Mouse (Mus musculus) forebrain, embryonic 14.5 days (tissue): Measurements from ENCODE around the gene Prickle2. TPM values are rescaled to one million over a fixed set of nuclear protein-coding genes. Genes with fewer than 3 reads are reported as not detected.
A peak's percentile ranks its signal among the peaks of the same experiment; 100 is the strongest.

ENCODE experiments used
- ATAC-seq: fragments of 200-750 bp; cut with Nextera tagmentation; 2 replicates; pipeline ENCODE4 v1.8.0; 2017; ENCODE audit warnings: mild to moderate bottlenecking, moderate library complexity
- DNase-seq: peaks from one replicate; pipeline ENCODE4 v3.0.0-alpha.2; 2015; ENCODE audit warnings: low spot score
- H3K27ac ChIP-seq: fragments of 300-500 bp; sonication (generic); 2 replicates; pipeline ENCODE4 v1.5.1; 2014; ENCODE audit warnings: low read depth, mild to moderate bottlenecking, control low read depth, low read length, moderate library complexity
- H3K27me3 ChIP-seq: fragments of 300-500 bp; sonication (generic); replicated peaks from 2 replicates; pipeline ENCODE4 v1.6.1; 2014; ENCODE audit warnings: low read length, control low read depth, mixed read lengths; ENCODE audit not compliant: control insufficient read depth, insufficient read depth
- H3K36me3 ChIP-seq: fragments of 300-500 bp; sonication (generic); 2 replicates; pipeline ENCODE4 v1.6.1; 2014; ENCODE audit warnings: low read length, control low read depth; ENCODE audit not compliant: control insufficient read depth, insufficient read depth
- H3K4me1 ChIP-seq: fragments of 300-500 bp; sonication (generic); 2 replicates; pipeline ENCODE4 v1.6.1; 2014; ENCODE audit warnings: antibody characterized with exemption, low read length, control low read depth; ENCODE audit not compliant: control insufficient read depth, insufficient read depth
- H3K4me2 ChIP-seq: fragments of 300-500 bp; sonication (generic); 2 replicates; pipeline ENCODE4 v1.6.1; 2014; ENCODE audit warnings: mild to moderate bottlenecking, control low read depth, low read length
- H3K4me3 ChIP-seq: fragments of 300-500 bp; sonication (generic); 2 replicates; pipeline ENCODE4 v1.5.1; 2014; ENCODE audit warnings: low read depth, low read length, control low read depth
- H3K9ac ChIP-seq: fragments of 300-500 bp; sonication (generic); 2 replicates; pipeline ENCODE4 v1.6.1; 2014; ENCODE audit warnings: mild to moderate bottlenecking, low read length, control low read depth, moderate library complexity
- H3K9me3 ChIP-seq: fragments of 300-500 bp; sonication (generic); replicated peaks from 2 replicates; pipeline ENCODE4 v1.6.1; 2016; ENCODE audit warnings: low read length, control low read depth, mixed read lengths; ENCODE audit not compliant: control insufficient read depth
- WGBS: fragments of 180-500 bp; shearing (Covaris S2); extraction: QIAGEN DNeasy Blood & Tissue Kit; methylation state at CpG from one replicate; pipeline ENCODE4 v1.1.7; 2014; 5-methylcytosine and 5-hydroxymethylcytosine counted together
- polyA plus RNA-seq: library from polyadenylated mRNA; unstranded; fragments of >200 nt; fragmentation: Nextera tagmentation; extraction: Ambion mirVana; gene quantifications from 2 replicates; pipeline ENCODE4 v1.2.1, GENCODE M21; 2014

Gene Prickle2
- polyA plus RNA-seq, 1 experiment from 2014 or later = 5.5 TPM

DNA sequence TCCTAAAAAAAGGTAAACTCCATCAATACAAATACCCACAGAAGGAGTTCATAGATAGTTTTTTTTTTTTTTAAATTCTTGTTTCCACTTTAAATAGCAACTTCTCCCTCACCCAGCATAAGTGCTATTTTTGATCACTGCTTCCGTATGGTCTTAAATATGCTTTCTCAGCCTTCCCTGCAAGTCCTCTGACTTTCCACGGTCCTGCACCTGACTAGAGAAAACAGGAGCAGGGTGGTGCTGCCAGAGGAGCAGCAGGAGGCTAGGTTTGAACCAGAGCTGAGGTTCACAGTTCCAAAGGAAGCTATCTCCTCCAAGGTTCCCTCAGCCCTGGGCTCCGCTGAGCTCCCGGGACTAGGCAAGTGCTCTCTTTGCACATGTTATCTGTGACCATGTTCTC is 310.4 kb downstream of the Prickle2 start:
- Histone ChIP-seq H3K27me3 (no peaks in the 10 kb centered on the region), H3K9me3 (no peaks in the 10 kb centered on the region), H3K4me1 (no peaks in the 10 kb centered on the region), H3K27ac (no peak overlapping the region), H3K36me3 (no peaks in the 10 kb centered on the region), H3K4me2 (no peak overlapping the region), H3K9ac (no peak overlapping the region), H3K4me3 (no peak overlapping the region)
- ATAC-seq (no peak), DNase-seq (no peak)
- WGBS = 82% methylated on average over 4 of the region's 4 CpGs

DNA sequence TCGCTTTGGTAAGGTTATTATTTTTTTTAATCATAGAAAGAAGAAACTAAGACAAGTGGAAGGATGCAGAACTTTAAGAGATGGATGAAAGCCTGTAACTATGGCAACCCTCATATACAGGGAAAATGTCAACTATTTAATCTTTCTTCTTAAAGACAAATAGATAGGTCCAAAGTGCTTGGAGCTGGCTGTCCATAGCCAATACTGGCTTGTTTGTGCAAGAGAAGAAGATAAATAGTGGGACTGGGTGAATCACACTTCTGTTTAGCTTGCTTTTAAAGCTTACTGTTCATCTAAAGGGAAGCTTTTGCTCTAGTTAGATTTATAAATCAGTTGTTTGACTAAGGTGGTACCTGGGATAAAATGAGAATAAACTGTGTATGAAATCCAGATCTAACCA is 310.8 kb downstream of the Prickle2 start:
- no peak for ATAC-seq
- no peak overlapping the region for H3K9ac ChIP-seq
- WGBS = 70% methylated on average over 1 of the region's 1 CpGs
- H3K4me3 ChIP-seq = no peak overlapping the region
- H3K4me2 ChIP-seq = no peak overlapping the region
- DNase-seq = no peak
- no peaks in the 10 kb centered on the region for H3K9me3 ChIP-seq
- no peaks in the 10 kb centered on the region for H3K36me3 ChIP-seq
- no peaks in the 10 kb centered on the region for H3K4me1 ChIP-seq
- no peaks in the 10 kb centered on the region for H3K27me3 ChIP-seq
- H3K27ac ChIP-seq = no peak overlapping the region

DNA sequence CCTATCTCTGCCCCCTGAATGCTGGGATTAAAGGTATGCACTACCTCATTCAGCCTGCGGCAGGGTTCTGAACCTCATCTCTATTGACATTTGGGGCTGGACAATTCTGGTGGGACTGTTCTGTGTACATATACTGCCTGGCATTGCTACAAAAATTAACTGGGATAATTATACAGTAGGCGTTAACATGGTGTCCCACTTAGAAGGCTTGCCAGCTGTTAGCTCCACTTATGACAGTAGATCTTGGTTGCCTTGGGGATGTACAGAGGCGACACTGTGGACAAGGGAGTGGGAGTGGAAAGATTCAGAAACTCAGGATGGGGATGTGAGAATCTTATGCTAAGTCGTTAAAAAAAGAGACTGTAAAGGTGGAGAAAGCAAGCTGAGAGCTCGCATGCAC is 311.3 kb downstream of the Prickle2 start:
- WGBS = 64% methylated on average over 5 of the region's 5 CpGs
- Histone ChIP-seq H3K9me3 (no peaks in the 10 kb centered on the region), H3K27me3 (no peaks in the 10 kb centered on the region), H3K4me1 (no peaks in the 10 kb centered on the region), H3K36me3 (no peaks in the 10 kb centered on the region), H3K4me3 (no peak overlapping the region), H3K9ac (no peak overlapping the region), H3K27ac (no peak overlapping the region), H3K4me2 (no peak overlapping the region)
- ATAC-seq (peak; percentile 20; the same call in 1 of the 2 replicates), DNase-seq (peak; percentile 39)

DNA sequence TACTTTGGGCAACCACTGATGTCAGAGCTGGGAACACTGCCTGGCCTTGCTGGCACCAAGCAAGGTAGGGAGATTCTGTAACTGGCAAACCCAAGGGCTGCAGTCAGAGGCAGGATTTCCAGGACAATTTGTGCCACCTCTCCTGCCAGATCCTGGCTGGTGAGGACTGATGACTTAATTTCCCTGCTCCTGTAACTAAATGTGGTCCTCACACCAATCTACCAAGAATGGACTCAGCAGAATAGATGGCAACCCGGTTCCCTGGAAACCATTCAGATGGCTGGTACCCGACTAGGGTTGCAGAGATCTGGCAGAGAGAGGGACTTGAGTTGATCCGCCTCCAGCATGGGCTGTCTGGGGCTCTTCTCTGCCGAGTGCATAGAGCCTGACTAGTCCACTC is 315.6 kb downstream of the Prickle2 start:
- H3K9ac ChIP-seq = no peak overlapping the region
- H3K4me1 ChIP-seq = no peaks in the 10 kb centered on the region
- H3K4me3 ChIP-seq = no peak overlapping the region
- H3K27me3 ChIP-seq = no peaks in the 10 kb centered on the region
- no peaks in the 10 kb centered on the region for H3K9me3 ChIP-seq
- no peak overlapping the region for H3K27ac ChIP-seq
- WGBS = 83% methylated on average over 4 of the region's 4 CpGs
- no peaks in the 10 kb centered on the region for H3K36me3 ChIP-seq
- no peak for DNase-seq
- no peak overlapping the region for H3K4me2 ChIP-seq
- no peak for ATAC-seq

- Histone ChIP-seq H3K4me2 (no peak overlapping the region), H3K9ac (no peak overlapping the region), H3K4me1 (no peaks in the 10 kb centered on the region), H3K36me3 (no peaks in the 10 kb centered on the region), H3K4me3 (no peak overlapping the region), H3K27ac (no peak overlapping the region), H3K9me3 (no peaks in the 10 kb centered on the region), H3K27me3 (no peaks in the 10 kb centered on the region)
- WGBS = 88% methylated on average over 5 of the region's 5 CpGs
- DNase-seq (no peak), ATAC-seq (no peak)
These were observed 317.3 kb downstream of the Prickle2 start for GRCm38 (mm10) chr6:92388681-92389080.

DNA sequence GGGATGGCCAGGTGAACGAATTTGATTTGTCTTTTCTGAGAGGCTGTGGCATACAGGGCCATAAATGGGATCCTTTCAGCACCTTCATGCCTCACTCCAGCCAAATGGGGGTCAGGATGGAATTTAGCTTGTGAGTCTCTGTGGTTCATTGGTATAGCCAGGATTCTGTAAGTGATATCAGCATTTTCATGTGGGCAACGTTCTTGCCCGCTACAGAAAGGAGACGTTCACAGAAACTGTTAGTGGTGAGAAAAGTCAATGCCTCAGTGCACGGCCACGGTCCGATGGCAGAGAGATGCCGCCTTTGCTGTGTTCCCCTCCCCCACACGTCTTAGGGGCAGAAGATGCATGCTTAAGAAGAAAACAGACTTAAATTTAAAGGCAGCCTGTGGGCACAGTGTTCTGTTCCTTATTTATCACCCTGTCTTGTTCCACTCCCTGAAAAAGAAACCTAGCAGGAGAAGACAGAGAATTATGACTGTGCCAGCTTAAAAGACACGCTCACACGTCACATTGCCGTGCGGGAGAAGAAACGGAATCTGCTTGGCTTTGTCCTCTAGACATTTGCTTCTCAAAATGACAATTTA is 322.7 kb downstream of the Prickle2 start:
- Histone ChIP-seq H3K9ac (no peak overlapping the region), H3K36me3 (no peaks in the 10 kb centered on the region), H3K4me3 (no peak overlapping the region), H3K4me2 (no peak overlapping the region), H3K27ac (no peak overlapping the region), H3K4me1 (no peaks in the 10 kb centered on the region), H3K27me3 (no peaks in the 10 kb centered on the region), H3K9me3 (peaks cover 5% of the 10 kb centered on the region; the same call in 1 of the 2 replicates)
- DNase-seq (no peak), ATAC-seq (no peak)
- WGBS = 78% methylated on average over 14 of the region's 14 CpGs

GRCm38 (mm10) chr6:92381085-92381484 is 324.9 kb downstream of the Prickle2 start:
- no peak overlapping the region for H3K4me2 ChIP-seq
- H3K36me3 ChIP-seq = 0 out of 2 replicates have a peak, but pooled peaks cover 2% of the 10 kb centered on the region
- DNase-seq (no peak), ATAC-seq (no peak)
- no peaks in the 10 kb centered on the region for H3K4me1 ChIP-seq
- no peak overlapping the region for H3K9ac ChIP-seq
- peaks cover 5% of the 10 kb centered on the region; the same call in 1 of the 2 replicates for H3K9me3 ChIP-seq
- H3K27me3 ChIP-seq = no peaks in the 10 kb centered on the region
- H3K4me3 ChIP-seq = no peak overlapping the region
- no peak overlapping the region for H3K27ac ChIP-seq
- WGBS = 91% methylated on average over 10 of the region's 10 CpGs

DNA sequence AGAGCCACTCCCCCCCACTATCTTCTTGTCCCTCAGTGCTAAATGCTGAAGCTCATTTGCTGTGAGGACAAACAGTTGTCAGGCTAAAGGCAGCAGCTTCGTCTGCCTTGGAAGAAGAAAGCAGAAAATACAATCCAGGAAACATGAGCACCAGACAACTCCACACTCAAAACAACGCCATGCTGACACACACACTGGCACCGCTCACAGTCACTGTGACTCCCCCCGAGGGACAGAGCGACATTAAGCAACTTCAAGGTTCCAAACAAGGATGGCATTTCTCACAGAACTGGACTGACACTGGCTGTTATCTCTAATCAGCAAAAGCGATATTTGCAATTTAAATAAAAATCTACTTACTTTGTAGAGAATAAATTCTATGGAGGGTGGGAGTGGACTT is 331.1 kb downstream of the Prickle2 start:
- Histone ChIP-seq H3K27me3 (no peaks in the 10 kb centered on the region), H3K9me3 (peaks cover 5% of the 10 kb centered on the region; the same call in 1 of the 2 replicates), H3K9ac (no peak overlapping the region), H3K36me3 (0 out of 2 replicates have a peak, but pooled peaks cover 5% of the 10 kb centered on the region), H3K4me3 (no peak overlapping the region), H3K27ac (no peak overlapping the region), H3K4me1 (no peaks in the 10 kb centered on the region), H3K4me2 (no peak overlapping the region)
- 91% methylated on average over 6 of the region's 6 CpGs for WGBS
- no peak for ATAC-seq
- no peak for DNase-seq

GRCm38 (mm10) chr6:92370896-92371295 is 335.1 kb downstream of the Prickle2 start:
- H3K4me1 ChIP-seq = no peaks in the 10 kb centered on the region
- H3K9ac ChIP-seq = no peak overlapping the region
- WGBS = 71% methylated on average over 5 of the region's 5 CpGs
- 0 out of 2 replicates have a peak, but pooled peaks cover 1% of the 10 kb centered on the region for H3K36me3 ChIP-seq
- no peak for DNase-seq
- no peak overlapping the region for H3K4me2 ChIP-seq
- no peak overlapping the region for H3K4me3 ChIP-seq
- no peak for ATAC-seq
- no peak overlapping the region for H3K27ac ChIP-seq
- H3K27me3 ChIP-seq = no peaks in the 10 kb centered on the region
- peaks cover 4% of the 10 kb centered on the region; the same call in 1 of the 2 replicates for H3K9me3 ChIP-seq
